Mouse (Mus musculus): ENCODE results near the gene Ttc39b. TPM values are rescaled to one million over a fixed set of nuclear protein-coding genes. Genes with fewer than 3 reads are reported as not detected.
"Not testable (repeated sequence)": the region's sequence is repeated elsewhere in the genome, so short reads cannot be mapped to it uniquely, and the experiment has no call there.

Ttc39b gene
- total RNA-seq, 2 experiments from 2014 or later: 14.1 to 15.9 TPM

DNA sequence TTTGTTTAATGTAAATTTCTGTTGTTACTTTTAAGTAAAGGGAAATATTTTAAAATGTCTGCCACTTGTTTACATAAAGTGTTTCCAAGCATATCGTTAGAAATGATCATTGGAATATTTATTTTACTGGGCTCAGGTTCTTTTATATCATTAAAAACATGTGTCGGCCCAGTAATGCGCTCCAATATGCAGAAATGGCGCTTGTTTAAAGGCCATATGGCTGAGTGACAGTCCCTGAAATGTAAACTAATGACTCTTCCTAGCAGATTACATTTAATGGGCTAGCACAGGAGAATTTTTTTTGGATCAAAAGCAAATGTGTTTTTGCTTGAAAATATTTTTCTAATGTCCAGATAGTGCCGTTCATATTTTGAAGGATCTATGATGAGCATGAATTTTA, 86.4 kb downstream of the Ttc39b start:
- intact Hi-C loops (cut with DNase I): no loop called here

DNA sequence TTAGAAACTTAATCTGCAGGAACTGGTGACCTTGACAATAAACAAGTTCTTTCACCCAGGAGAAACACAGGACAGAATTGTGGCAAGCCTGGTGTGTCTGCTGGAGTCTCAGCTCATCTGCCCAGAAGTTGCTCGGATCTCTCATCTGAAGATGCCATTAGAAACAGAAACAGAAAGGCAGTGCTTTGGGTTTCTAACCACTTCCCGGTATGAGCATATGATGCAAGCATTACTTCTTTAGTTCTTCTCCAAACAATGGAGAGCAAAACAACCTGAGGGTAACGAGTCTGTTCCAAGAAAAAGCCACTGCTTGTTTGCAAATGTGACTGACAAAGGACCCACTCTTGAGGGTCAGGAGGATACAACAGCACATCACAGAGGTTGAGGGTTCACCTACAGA, 88.8 kb downstream of the Ttc39b start:
- DNase-seq (ENCODE audit: low spot score); intact Hi-C loops (cut with DNase I): not testable (repeated sequence)

More for the DNA sequence above, 86.4 kb downstream of the Ttc39b start:
- no peak for DNase-seq (ENCODE audit: low spot score)

DNA sequence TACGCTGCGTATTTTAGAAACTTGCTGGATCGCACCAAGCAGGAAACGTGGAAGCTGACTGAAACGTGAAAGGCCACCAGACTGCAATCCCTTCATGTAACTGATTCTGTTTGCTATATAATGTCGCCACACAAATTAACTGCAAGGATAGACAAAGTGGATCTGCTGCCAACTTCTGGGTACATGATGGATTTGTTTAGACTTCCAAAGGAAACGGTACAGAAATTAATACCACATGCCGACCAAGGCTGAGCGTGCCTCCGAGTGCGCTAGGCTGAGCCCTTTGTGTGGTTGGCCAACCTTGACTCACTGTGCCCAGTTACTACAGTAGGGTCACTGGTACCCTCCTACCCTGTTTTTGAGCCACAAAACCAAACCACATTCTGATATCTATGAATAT, 89.3 kb downstream of the Ttc39b start:
- intact Hi-C loops (cut with DNase I): no loop called here

DNA sequence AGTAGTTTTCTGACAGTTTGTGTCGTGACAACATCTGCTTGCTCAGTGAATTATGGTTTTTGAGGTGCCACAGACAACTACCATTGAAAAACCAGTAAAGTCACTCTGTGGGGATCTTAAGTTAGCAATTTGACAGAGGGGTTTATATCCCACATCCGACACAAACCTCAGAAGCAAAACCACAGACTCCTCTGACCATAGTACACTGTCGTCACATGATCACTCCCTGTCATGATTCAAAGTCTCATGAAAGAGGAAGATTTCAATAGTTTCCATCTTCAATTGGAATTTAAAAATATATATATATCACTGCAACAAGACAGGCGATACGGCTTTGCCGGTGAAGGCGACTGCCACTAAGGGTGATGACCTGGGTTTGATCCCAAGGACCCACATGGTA, 89.9 kb downstream of the Ttc39b start:
- DNase-seq (ENCODE audit: low spot score): no peak
- intact Hi-C loops (cut with DNase I): no loop called here

More for the DNA sequence above, 89.3 kb downstream of the Ttc39b start:
- no peak for DNase-seq (ENCODE audit: low spot score)

DNA sequence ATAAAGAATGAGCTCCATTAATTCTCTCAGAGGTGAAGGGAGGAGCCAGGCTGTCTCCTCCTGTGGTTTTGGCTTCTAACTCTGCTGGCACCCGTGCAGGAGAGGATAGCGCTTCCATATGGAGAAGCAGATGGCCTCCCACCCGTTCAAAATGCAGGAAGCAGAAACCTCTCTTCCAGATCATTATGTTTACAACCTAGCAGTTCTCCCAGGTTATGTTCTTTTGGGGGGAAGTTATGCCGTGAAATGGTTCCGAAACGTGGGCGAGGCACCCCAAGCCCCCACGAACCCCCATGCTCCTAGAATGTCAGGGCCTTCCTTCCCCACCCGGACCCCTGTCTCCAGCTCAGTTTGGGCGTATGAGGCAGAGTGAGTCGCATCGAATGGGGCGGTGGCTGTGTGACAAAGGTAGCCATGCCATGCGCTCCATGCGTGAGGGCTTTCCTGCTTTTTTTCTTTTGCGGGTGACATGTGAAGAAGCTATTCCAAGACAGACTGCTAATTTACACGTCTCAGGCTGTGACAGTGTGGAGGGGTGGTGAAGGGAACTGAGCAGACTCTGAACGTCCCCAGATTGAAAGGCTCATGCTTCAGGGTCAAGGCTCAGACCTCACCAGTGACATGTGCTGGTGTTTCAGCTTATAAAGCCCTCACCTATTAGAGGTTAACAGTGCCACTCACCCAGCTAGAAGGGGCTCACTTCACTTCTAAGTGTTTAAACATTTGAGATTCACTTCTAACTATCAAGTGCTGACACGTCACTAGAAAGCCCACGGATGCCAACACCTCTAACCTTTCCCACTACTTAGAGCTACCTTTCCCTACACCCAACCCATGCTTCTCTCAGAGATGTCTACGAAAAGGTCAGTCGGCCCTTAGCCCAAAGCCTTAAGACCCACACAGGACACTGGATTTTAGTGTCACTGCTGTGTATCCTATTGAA, 90.6 kb downstream of the Ttc39b start:
- no peak for DNase-seq (ENCODE audit: low spot score)
- intact Hi-C loops (cut with DNase I): no loop called here

GRCm38 (mm10) chr4:83232315-83232880, 91.7 kb downstream of the Ttc39b start:
- no peak for DNase-seq (ENCODE audit: low spot score)
- intact Hi-C loops (cut with DNase I): no loop called here

DNA sequence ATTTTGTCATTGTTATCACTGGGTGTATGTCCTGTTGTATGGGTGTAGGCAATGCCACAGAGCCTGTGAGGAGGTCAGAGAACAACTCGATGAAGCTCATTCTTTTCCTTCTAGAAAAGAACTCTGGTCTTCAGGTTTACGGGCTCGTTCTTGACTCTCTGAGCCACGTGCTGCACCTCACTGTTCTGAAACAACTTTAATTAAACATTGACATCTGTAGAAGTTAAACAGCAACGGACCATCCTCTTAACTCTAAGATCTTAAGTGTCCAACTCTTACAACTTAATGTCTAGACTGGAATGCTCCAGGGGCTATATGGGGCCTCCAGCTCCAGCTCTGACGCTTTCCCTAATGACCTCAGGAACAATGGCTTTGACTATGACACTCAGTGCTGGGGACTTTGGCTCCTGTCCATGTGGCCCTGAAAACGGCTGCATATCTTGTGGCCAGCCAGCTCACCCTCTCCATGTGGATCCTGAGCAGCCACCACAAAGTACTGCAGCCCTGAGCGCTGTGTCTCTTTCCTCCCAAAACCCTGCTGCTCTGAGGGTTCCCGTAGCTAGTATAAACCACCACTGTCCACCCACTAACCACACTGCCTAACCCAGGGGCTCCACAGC, 95.3 kb downstream of the Ttc39b start:
- intact Hi-C loops (cut with DNase I): no loop called here
- DNase-seq (ENCODE audit: low spot score): no peak

DNA sequence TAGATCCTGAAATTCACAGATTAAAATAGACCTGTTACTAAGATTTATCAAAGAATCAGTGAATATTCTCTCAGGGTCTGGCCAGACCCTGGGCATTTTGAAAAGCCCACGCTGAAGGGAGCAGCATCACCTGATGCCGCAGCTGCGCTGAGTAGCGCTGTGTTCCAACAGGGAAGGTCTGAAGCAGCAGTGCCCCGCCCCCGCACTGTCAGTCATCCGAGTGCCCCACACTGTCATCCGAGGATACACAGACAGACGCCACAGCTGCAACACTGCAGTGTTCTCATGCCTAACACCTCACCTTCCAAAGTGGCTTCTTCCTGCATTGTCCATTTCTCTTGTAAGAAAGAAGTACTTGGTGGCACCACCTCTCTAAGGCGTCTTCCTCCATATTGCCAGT, 96.0 kb downstream of the Ttc39b start:
- intact Hi-C loops (cut with DNase I): no loop called here
- DNase-seq (ENCODE audit: low spot score): no peak

- no peak for DNase-seq (ENCODE audit: low spot score)
- intact Hi-C loops (cut with DNase I): no loop called here
Observed at GRCm38 (mm10) chr4:83225633-83226360, 98.3 kb downstream of the Ttc39b start.

- DNase-seq (ENCODE audit: low spot score): no peak
- intact Hi-C loops (cut with DNase I): no loop called here
Observed at GRCm38 (mm10) chr4:83224242-83224641, 99.8 kb downstream of the Ttc39b start.

GRCm38 (mm10) chr4:83223197-83223596, 100.9 kb downstream of the Ttc39b start:
- intact Hi-C loops (cut with DNase I): no loop called here
- DNase-seq (ENCODE audit: low spot score): no peak

GRCm38 (mm10) chr4:83220761-83221557, 103.1 kb downstream of the Ttc39b start:
- no peak for DNase-seq (ENCODE audit: low spot score)
- intact Hi-C loops (cut with DNase I): no loop called here

- no peak for DNase-seq (ENCODE audit: low spot score)
- intact Hi-C loops (cut with DNase I): no loop called here
Observed at GRCm38 (mm10) chr4:83219253-83219652, 104.8 kb downstream of the Ttc39b start.

- intact Hi-C loops (cut with DNase I): no loop called here
Observed at GRCm38 (mm10) chr4:83217128-83217527, 106.9 kb downstream of the Ttc39b start.

GRCm38 (mm10) chr4:83216381-83216780, 107.7 kb downstream of the Ttc39b start:
- intact Hi-C loops (cut with DNase I): no loop called here
- DNase-seq (ENCODE audit: low spot score): no peak

More at GRCm38 (mm10) chr4:83217128-83217527, 106.9 kb downstream of the Ttc39b start:
- no peak for DNase-seq (ENCODE audit: low spot score)

DNA sequence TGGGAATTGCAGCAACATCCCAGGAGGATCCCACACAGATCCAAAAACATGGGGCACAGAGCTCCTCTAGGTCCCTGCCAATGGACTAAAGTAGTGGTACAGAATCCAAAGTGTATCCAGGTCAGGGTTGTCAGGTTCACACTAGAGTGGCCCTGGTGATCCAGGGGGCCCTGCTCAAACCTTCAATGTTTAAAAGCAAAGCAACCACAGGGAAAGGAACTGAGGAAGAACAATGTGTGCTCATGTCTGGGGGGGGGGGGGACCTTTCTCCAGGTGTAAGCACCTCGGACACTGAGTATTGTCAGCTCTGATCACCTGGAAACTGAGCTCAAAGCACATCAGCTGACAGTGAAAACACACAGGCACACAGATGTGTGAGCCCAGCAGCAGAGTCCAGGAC, 108.3 kb downstream of the Ttc39b start:
- intact Hi-C loops (cut with DNase I): no loop called here
- DNase-seq (ENCODE audit: low spot score): no peak

DNA sequence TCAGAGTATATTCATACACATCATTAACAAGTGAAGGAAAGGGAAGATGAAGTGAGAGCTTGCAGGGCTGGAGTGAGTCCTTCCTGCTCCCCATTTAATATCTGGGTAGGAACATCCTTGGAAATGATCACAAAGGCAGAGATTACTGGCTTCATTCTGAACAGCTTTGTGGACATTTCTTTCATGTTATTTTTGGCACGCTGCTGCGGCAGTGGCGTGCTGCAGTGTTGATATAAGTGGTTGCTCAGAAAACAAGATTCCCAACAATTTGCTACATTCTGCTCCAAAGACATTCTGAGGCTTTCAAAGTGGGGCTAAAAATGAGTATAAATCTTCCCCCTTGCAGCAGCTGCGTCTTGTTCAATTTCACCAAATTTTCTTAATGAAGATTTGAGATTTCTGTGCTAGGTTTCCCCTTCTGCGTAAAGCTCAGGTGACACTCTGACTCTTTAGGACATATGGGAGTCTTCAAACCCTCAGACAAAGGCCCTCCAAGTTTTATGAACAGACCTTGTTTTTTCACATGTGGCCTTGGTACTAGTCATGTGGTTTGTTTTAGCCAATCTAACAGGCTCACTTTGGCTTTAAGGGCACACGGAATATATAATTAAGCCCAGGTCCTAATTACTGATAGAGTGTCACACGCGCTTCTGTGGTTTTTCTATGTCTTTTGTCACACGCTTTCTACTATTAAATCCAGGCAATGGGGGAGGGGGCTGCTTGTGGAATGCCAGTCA, 109.1 kb downstream of the Ttc39b start:
- intact Hi-C loops (cut with DNase I): no loop called here
- no peak for DNase-seq (ENCODE audit: low spot score)

DNA sequence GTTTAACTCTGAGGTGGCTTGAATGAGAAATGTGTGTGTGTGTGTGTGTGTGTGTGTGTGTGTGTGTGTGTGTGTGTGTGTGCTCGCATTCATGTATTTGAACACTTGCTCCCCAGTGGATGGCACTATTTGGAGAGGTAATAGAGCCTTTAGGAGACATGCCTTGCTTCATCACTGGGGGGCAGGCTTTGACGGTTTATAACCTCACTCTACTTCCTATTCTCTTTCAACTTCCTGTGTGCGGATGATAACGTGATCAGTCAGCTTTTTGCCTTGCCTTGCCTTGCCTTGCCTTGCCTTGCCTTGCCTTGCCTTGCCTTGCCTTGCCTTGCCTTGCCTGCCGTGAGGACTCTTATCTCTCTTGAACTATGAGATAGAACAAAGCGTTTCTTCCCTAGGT, 110.3 kb downstream of the Ttc39b start:
- intact Hi-C loops (cut with DNase I): no loop called here
- no peak for DNase-seq (ENCODE audit: low spot score)

GRCm38 (mm10) chr4:83211709-83212108, 112.3 kb downstream of the Ttc39b start:
- DNase-seq (ENCODE audit: low spot score): peak; percentile 2
- intact Hi-C loops (cut with DNase I): no loop called here

Measured in heart, postnatal 25 days (tissue).